Mouse (Mus musculus): ENCODE results near the gene Bicd2. TPM values are rescaled to one million over a fixed set of nuclear protein-coding genes. Genes with fewer than 3 reads are reported as not detected.

Bicd2 gene
- polyA plus RNA-seq, 1 experiment: 43.1 TPM

GRCm38 (mm10) chr13:49393579-49393978 is 52.2 kb downstream of the Bicd2 start:
- no peak overlapping the region for H3K4me3 ChIP-seq (ENCODE audit: insufficient read depth, low read length)

GRCm38 (mm10) chr13:49394886-49395447 is 53.6 kb downstream of the Bicd2 start:
- Histone ChIP-seq H3K4me3 (ENCODE audit: insufficient read depth, low read length) (no peak overlapping the region), H3K4me1 (ENCODE audit: control insufficient read depth, insufficient read depth, low read length) (peaks cover 12% of the 10 kb centered on the region; the same call in 1 of the 2 replicates), H3K27ac (ENCODE audit: insufficient read depth, low read length) (no peak overlapping the region)
- TF ChIP-seq POLR2A (IDR thresholded peaks at IDR 0.05; ENCODE audit: low read depth, low read length) (no peak), CTCF (IDR thresholded peaks at IDR 0.05; ENCODE audit: borderline replicate concordance, insufficient read depth, low read length) (no peak)

More at GRCm38 (mm10) chr13:49393579-49393978, 52.2 kb downstream of the Bicd2 start:
- peaks cover 12% of the 10 kb centered on the region; the same call in 1 of the 2 replicates for H3K4me1 ChIP-seq (ENCODE audit: control insufficient read depth, insufficient read depth, low read length)
- TF ChIP-seq CTCF (IDR thresholded peaks at IDR 0.05; ENCODE audit: borderline replicate concordance, insufficient read depth, low read length): no peak
- TF ChIP-seq POLR2A (IDR thresholded peaks at IDR 0.05; ENCODE audit: low read depth, low read length): no peak
- no peak overlapping the region for H3K27ac ChIP-seq (ENCODE audit: insufficient read depth, low read length)

- Histone ChIP-seq H3K27ac (ENCODE audit: insufficient read depth, low read length) (peak overlapping the region; percentile 41; the same call in 1 of the 2 replicates), H3K4me3 (ENCODE audit: insufficient read depth, low read length) (no peak overlapping the region), H3K4me1 (ENCODE audit: control insufficient read depth, insufficient read depth, low read length) (peaks cover 12% of the 10 kb centered on the region; the same call in 1 of the 2 replicates)
- TF ChIP-seq POLR2A (IDR thresholded peaks at IDR 0.05; ENCODE audit: low read depth, low read length): no peak
- no peak for TF ChIP-seq CTCF (IDR thresholded peaks at IDR 0.05; ENCODE audit: borderline replicate concordance, insufficient read depth, low read length)
These were observed 55.4 kb downstream of the Bicd2 start for GRCm38 (mm10) chr13:49396798-49397197.

- Histone ChIP-seq H3K4me3 (ENCODE audit: insufficient read depth, low read length) (no peak overlapping the region), H3K27ac (ENCODE audit: insufficient read depth, low read length) (no peak overlapping the region), H3K4me1 (ENCODE audit: control insufficient read depth, insufficient read depth, low read length) (peaks cover 12% of the 10 kb centered on the region; the same call in 1 of the 2 replicates)
- no peak for TF ChIP-seq CTCF (IDR thresholded peaks at IDR 0.05; ENCODE audit: borderline replicate concordance, insufficient read depth, low read length)
- TF ChIP-seq POLR2A (IDR thresholded peaks at IDR 0.05; ENCODE audit: low read depth, low read length): no peak
These were observed 56.8 kb downstream of the Bicd2 start for GRCm38 (mm10) chr13:49398191-49398590.

GRCm38 (mm10) chr13:49400139-49400538 is 58.8 kb downstream of the Bicd2 start:
- Histone ChIP-seq H3K27ac (ENCODE audit: insufficient read depth, low read length) (no peak overlapping the region), H3K4me1 (ENCODE audit: control insufficient read depth, insufficient read depth, low read length) (peaks cover 10% of the 10 kb centered on the region; the same call in 1 of the 2 replicates), H3K4me3 (ENCODE audit: insufficient read depth, low read length) (no peak overlapping the region)
- TF ChIP-seq CTCF (IDR thresholded peaks at IDR 0.05; ENCODE audit: borderline replicate concordance, insufficient read depth, low read length): peak; percentile 16; the same call in 1 of the 2 replicates
- TF ChIP-seq POLR2A (IDR thresholded peaks at IDR 0.05; ENCODE audit: low read depth, low read length): no peak

GRCm38 (mm10) chr13:49402628-49403027 is 61.2 kb downstream of the Bicd2 start:
- no peak overlapping the region for H3K27ac ChIP-seq (ENCODE audit: insufficient read depth, low read length)
- H3K4me1 ChIP-seq (ENCODE audit: control insufficient read depth, insufficient read depth, low read length): no peaks in the 10 kb centered on the region; the same call in 1 of the 2 replicates
- TF ChIP-seq CTCF (IDR thresholded peaks at IDR 0.05; ENCODE audit: borderline replicate concordance, insufficient read depth, low read length) (no peak), POLR2A (IDR thresholded peaks at IDR 0.05; ENCODE audit: low read depth, low read length) (no peak)
- H3K4me3 ChIP-seq (ENCODE audit: insufficient read depth, low read length): no peak overlapping the region

- TF ChIP-seq POLR2A (IDR thresholded peaks at IDR 0.05; ENCODE audit: low read depth, low read length): no peak
- no peak for TF ChIP-seq CTCF (IDR thresholded peaks at IDR 0.05; ENCODE audit: borderline replicate concordance, insufficient read depth, low read length)
- no peaks in the 10 kb centered on the region for H3K4me1 ChIP-seq (ENCODE audit: control insufficient read depth, insufficient read depth, low read length)
- H3K4me3 ChIP-seq (ENCODE audit: insufficient read depth, low read length): no peak overlapping the region
- H3K27ac ChIP-seq (ENCODE audit: insufficient read depth, low read length): no peak overlapping the region
These were observed 66.4 kb downstream of the Bicd2 start for GRCm38 (mm10) chr13:49407795-49408194.

- peaks cover 8% of the 10 kb centered on the region; the same call in 1 of the 2 replicates for H3K4me1 ChIP-seq (ENCODE audit: control insufficient read depth, insufficient read depth, low read length)
- TF ChIP-seq CTCF (IDR thresholded peaks at IDR 0.05; ENCODE audit: borderline replicate concordance, insufficient read depth, low read length): no peak
- peak; percentile 92 for TF ChIP-seq POLR2A (IDR thresholded peaks at IDR 0.05; ENCODE audit: low read depth, low read length)
- H3K4me3 ChIP-seq (ENCODE audit: insufficient read depth, low read length): peak within 1 kb of the TSS; percentile 72
- H3K27ac ChIP-seq (ENCODE audit: insufficient read depth, low read length): peak within 1 kb of the TSS; percentile 34
These were observed 79.6 kb downstream of the Bicd2 start, which contains the start of gene Ippk for GRCm38 (mm10) chr13:49420754-49421605. Gene Ippk, plus strand, starts transcription at chr13:49421249.

- H3K4me3 ChIP-seq (ENCODE audit: insufficient read depth, low read length): peak overlapping the region; percentile 72
- TF ChIP-seq POLR2A (IDR thresholded peaks at IDR 0.05; ENCODE audit: low read depth, low read length): no peak
- no peak for TF ChIP-seq CTCF (IDR thresholded peaks at IDR 0.05; ENCODE audit: borderline replicate concordance, insufficient read depth, low read length)
- H3K4me1 ChIP-seq (ENCODE audit: control insufficient read depth, insufficient read depth, low read length): peaks cover 8% of the 10 kb centered on the region; the same call in 1 of the 2 replicates
- no peak overlapping the region for H3K27ac ChIP-seq (ENCODE audit: insufficient read depth, low read length)
These were observed 80.2 kb downstream of the Bicd2 start for GRCm38 (mm10) chr13:49421606-49421917.

GRCm38 (mm10) chr13:49421959-49422358 is 80.6 kb downstream of the Bicd2 start:
- peak overlapping the region; percentile 72 for H3K4me3 ChIP-seq (ENCODE audit: insufficient read depth, low read length)
- H3K4me1 ChIP-seq (ENCODE audit: control insufficient read depth, insufficient read depth, low read length): peaks cover 8% of the 10 kb centered on the region; the same call in 1 of the 2 replicates
- no peak overlapping the region for H3K27ac ChIP-seq (ENCODE audit: insufficient read depth, low read length)
- TF ChIP-seq POLR2A (IDR thresholded peaks at IDR 0.05; ENCODE audit: low read depth, low read length) (no peak), CTCF (IDR thresholded peaks at IDR 0.05; ENCODE audit: borderline replicate concordance, insufficient read depth, low read length) (no peak)

All from embryonic fibroblast, embryonic 13.5 days (primary cell).